Mouse (Mus musculus) CH12.LX (cell line): ENCODE measurements at regions not wholly inside any gene's neighbourhood (a gene's known extent, or its start where the extent isn't known, plus 50 kb on each side); places are given as distances from the start of the nearest gene placed in this dataset.

ENCODE experiments used
- CTCF ChIP-seq, 2 experiments: IDR thresholded peaks in 1 of 2; conservative IDR thresholded peaks in 1 of 2; 2 replicates each; pipeline ENCODE4 v1.5.1; 2011 to 2012; ENCODE audit warnings: low read depth in 2 of 2, low read length in 2 of 2, improper control_type of control experiment in 1 of 2, inconsistent platforms in 1 of 2, mild to moderate bottlenecking in 1 of 2, moderate library complexity in 1 of 2
- ELF1 ChIP-seq: IDR thresholded peaks from 2 replicates; pipeline ENCODE4 v1.6.1; 2014; ENCODE audit warnings: low read depth, mild to moderate bottlenecking, inconsistent platforms, low read length, improper control_type of control experiment
- EP300 ChIP-seq: IDR thresholded peaks from 2 replicates; pipeline ENCODE4 v1.6.1; 2011; ENCODE audit warnings: low read length, improper control_type of control experiment
- HCFC1 ChIP-seq: IDR thresholded peaks from 2 replicates; pipeline ENCODE4 v1.6.1; 2012; ENCODE audit warnings: low read depth, mild to moderate bottlenecking, inconsistent platforms, low read length, improper control_type of control experiment
- MEF2A ChIP-seq: IDR thresholded peaks from 2 replicates; pipeline ENCODE4 v1.6.1; 2014; ENCODE audit warnings: low read depth, mild to moderate bottlenecking, inconsistent platforms, low read length, improper control_type of control experiment, borderline replicate concordance
- MYC ChIP-seq: IDR thresholded peaks from 2 replicates; pipeline ENCODE4 v1.6.1; 2011; ENCODE audit warnings: low read depth, mild to moderate bottlenecking, improper control_type of control experiment, low read length
- POLR2A ChIP-seq: IDR thresholded peaks from 2 replicates; pipeline ENCODE4 v1.6.1; 2011; ENCODE audit warnings: low read depth, mild to moderate bottlenecking, improper control_type of control experiment, low read length
- POLR2AphosphoS2 ChIP-seq: IDR thresholded peaks from 2 replicates; pipeline ENCODE4 v1.6.1; 2011; ENCODE audit warnings: low read depth, low read length, improper control_type of control experiment

- no peak for TF ChIP-seq ELF1
- no peak for TF ChIP-seq POLR2A
- no peak for TF ChIP-seq MEF2A
- no peak for TF ChIP-seq CTCF (conservative IDR thresholded peaks at IDR 0.05 in 1 of 2, IDR thresholded peaks at IDR 0.05 in 1 of 2; ENCODE audit: low read depth in 2 of 2, low read length in 2 of 2)
- no peak for TF ChIP-seq POLR2AphosphoS2
- TF ChIP-seq EP300 = no peak
- no peak for TF ChIP-seq MYC
- no peak for TF ChIP-seq HCFC1
Measured at GRCm38 (mm10) chr13:59368550-59369449, 216.2 kb downstream of the Agtpbp1 start.
